Mouse (Mus musculus) cerebellum, adult 2 months (tissue): Measurements from ENCODE around the gene Hpdl.

Experiments
- CTCF ChIP-seq: fragments of 200-500 bp; IDR thresholded peaks from 2 replicates; pipeline ENCODE4 v1.5.1; 2011; ENCODE audit warnings: low read depth, mild to moderate bottlenecking, control low read depth, low read length, moderate library complexity, borderline replicate concordance; ENCODE audit not compliant: insufficient read depth
- POLR2A ChIP-seq: fragments of 200-500 bp; IDR thresholded peaks from 2 replicates; pipeline ENCODE4 v1.6.1; 2011; ENCODE audit warnings: low read length, control low read depth, borderline replicate concordance; ENCODE audit not compliant: insufficient read depth

DNA sequence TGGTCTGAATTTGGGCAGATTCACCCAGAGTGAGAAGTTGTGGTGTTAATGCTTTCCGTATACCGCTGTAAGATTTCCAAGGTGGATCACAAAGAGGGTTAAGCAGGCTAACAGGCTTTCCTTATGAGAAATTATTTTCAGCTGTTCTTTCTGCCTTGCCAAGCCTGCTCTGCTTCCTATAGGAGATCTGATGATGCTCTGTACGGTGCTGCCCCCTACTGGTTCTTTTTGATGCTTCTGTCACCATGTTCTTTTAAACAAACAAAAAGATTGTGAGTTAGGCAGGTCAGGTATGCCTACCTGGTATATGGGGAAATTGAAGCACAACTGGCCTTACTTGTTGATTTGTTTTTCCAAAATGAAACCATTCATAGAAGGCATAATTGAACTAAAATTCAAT is 32.6 kb downstream of the Hpdl start:
- TF ChIP-seq CTCF (peak; percentile 67), POLR2A (no peak)
